8 mouse cellular contexts compared by ENCODE assay signal in genomic region chr1:125574219-125574618, GRCm38 (mm10). TPM values are rescaled to one million over a fixed set of nuclear protein-coding genes. Genes with fewer than 3 reads are reported as not detected.
DNase-seq lines count a peak whose midpoint lies in the region; ATAC-seq and TF ChIP-seq lines count a peak whose summit lies in the region.

No protein-coding gene starts in this region.

- H3K79me2 ChIP-seq in CH12.LX (replicated peaks; ENCODE audit: control insufficient read depth, extremely low read depth, insufficient read depth, poor library complexity, severe bottlenecking): no peaks in the 10 kb centered on the region

- no peak overlapping the region for H3K27ac ChIP-seq in CH12.LX (ENCODE audit: insufficient read depth, low read depth)
- H3K27ac ChIP-seq in bone marrow, adult 2 months (ENCODE audit: control insufficient read depth, insufficient read depth, low read depth, low read length, poor library complexity): no peak overlapping the region
- H3K27ac ChIP-seq in midbrain, embryonic 11.5 days (ENCODE audit: low read depth, low read length): no peak overlapping the region

- in situ Hi-C loops in CH12.LX (cut with MboI; ENCODE audit: low pct_ligation_motif_present, low pct_unique_long_range_greater_than_20kb, low sequenced_read_pairs): loop anchor here (10.0 kb wide), 1 partner anchor 199 kb away; no protein-coding TSS in a partner anchor

- peak; percentile 61 for TF ChIP-seq RAD21 in CH12.LX (IDR thresholded peaks at IDR 0.05; ENCODE audit: low read depth, low read length)

- no peaks in the 10 kb centered on the region for H3K27me3 ChIP-seq in CH12.LX (replicated peaks)
- H3K27me3 ChIP-seq in midbrain, embryonic 11.5 days (ENCODE audit: control insufficient read depth, insufficient read depth, low read length): no peaks in the 10 kb centered on the region

- no peak for TF ChIP-seq POLR2A in CH12.LX (IDR thresholded peaks at IDR 0.05; ENCODE audit: low read depth, low read length)
- TF ChIP-seq POLR2A in bone marrow, adult 2 months (IDR thresholded peaks at IDR 0.05; ENCODE audit: borderline replicate concordance, control insufficient read depth, low read depth, low read length): no peak

- peak; percentile 51 to 66 for TF ChIP-seq CTCF in CH12.LX (conservative IDR thresholded peaks at IDR 0.05 in 1 of 2, IDR thresholded peaks at IDR 0.05 in 1 of 2; ENCODE audit: low read depth in 2 of 2, low read length in 2 of 2)
- peak; percentile 61 for TF ChIP-seq CTCF in bone marrow, adult 2 months (IDR thresholded peaks at IDR 0.05; ENCODE audit: control insufficient read depth, insufficient read depth, low read length)

- peak; percentile 19 for DNase-seq in kidney, postnatal 10 days
- no peak for DNase-seq in kidney, adult 11 months
- DNase-seq in CH12.LX (ENCODE audit: extremely low read depth): peak; percentile 14
- no peak for DNase-seq in midbrain, embryonic 11.5 days (ENCODE audit: low spot score, missing footprints)
- no peak for DNase-seq in cerebellum, adult 11 months
- no peak for DNase-seq in kidney, adult 9 months

- peaks cover 15 to 24% of the 10 kb centered on the region in 2 experiments for H3K36me3 ChIP-seq in CH12.LX (replicated peaks in 1 of 2; ENCODE audit: control insufficient read depth in 1 of 2, insufficient read depth in 1 of 2, low read length in 1 of 2)
- H3K36me3 ChIP-seq in midbrain, embryonic 11.5 days (ENCODE audit: control insufficient read depth, insufficient read depth, low read length): no peaks in the 10 kb centered on the region

- dilution Hi-C loops in CH12.LX (cut with MboI; ENCODE audit: extremely low pct_ligation_motif_present, extremely low pct_unique_long_range_greater_than_20kb, low sequenced_read_pairs): no loop called here

- no peak overlapping the region for H3K4me3 ChIP-seq in CH12.LX (replicated peaks in 1 of 3; ENCODE audit: low read depth in 2 of 3, low read length in 2 of 3, poor library complexity in 1 of 3)
- H3K4me3 ChIP-seq in bone marrow, adult 2 months (replicated peaks; ENCODE audit: control insufficient read depth, low read depth, low read length): no peak overlapping the region
- H3K4me3 ChIP-seq in midbrain, embryonic 11.5 days (ENCODE audit: low read depth, low read length): no peak overlapping the region

- TF ChIP-seq EP300 in CH12.LX (IDR thresholded peaks at IDR 0.05; ENCODE audit: low read length): no peak

- H3K4me2 ChIP-seq in CH12.LX (ENCODE audit: insufficient read depth, low read depth, poor library complexity, severe bottlenecking): no peak overlapping the region
- no peak overlapping the region for H3K4me2 ChIP-seq in midbrain, embryonic 11.5 days

- no peaks in the 10 kb centered on the region for H3K9me3 ChIP-seq in CH12.LX (replicated peaks; ENCODE audit: low read length)
- H3K9me3 ChIP-seq in midbrain, embryonic 11.5 days (ENCODE audit: control insufficient read depth, low read length): no peaks in the 10 kb centered on the region

- ATAC-seq in megakaryocyte, adult 5-6 weeks (ENCODE audit: poor library complexity, severe bottlenecking): peak; percentile 47; the same call in 1 of the 2 replicates
- no peak for ATAC-seq in midbrain, embryonic 11.5 days (ENCODE audit: low FRiP score)

- 61% methylated on average over 2 of the region's 2 CpGs for WGBS in bone marrow, adult 2 months
- 84% methylated on average over 2 of the region's 2 CpGs for WGBS in midbrain, embryonic 11.5 days

- peaks cover 0 to 9% of the 10 kb centered on the region in 2 experiments; a peak in 2 of 4 replicates for H3K4me1 ChIP-seq in CH12.LX (ENCODE audit: control insufficient read depth in 1 of 2, insufficient read depth in 2 of 2)
- H3K4me1 ChIP-seq in bone marrow, adult 2 months (ENCODE audit: control insufficient read depth, insufficient read depth, low read length): no peaks in the 10 kb centered on the region
- no peaks in the 10 kb centered on the region for H3K4me1 ChIP-seq in midbrain, embryonic 11.5 days (ENCODE audit: control insufficient read depth, insufficient read depth, low read length)

- no peak overlapping the region for H3K9ac ChIP-seq in CH12.LX (ENCODE audit: insufficient read depth, low read depth)
- no peak overlapping the region for H3K9ac ChIP-seq in midbrain, embryonic 11.5 days (ENCODE audit: low read length)

TF ChIP-seq in CH12.LX, 34 proteins besides CTCF, POLR2A, EP300 and RAD21:
- TF ChIP-seq TCF12 (IDR thresholded peaks at IDR 0.05; ENCODE audit: low read depth, low read length) (no peak), ZNF384 (IDR thresholded peaks at IDR 0.05; ENCODE audit: low read depth, low read length) (peak; percentile 48; the same call in 1 of the 2 replicates), ZC3H11A (IDR thresholded peaks at IDR 0.05; ENCODE audit: low read depth, low read length) (peak; percentile 16; the same call in 1 of the 2 replicates), SMC3 (IDR thresholded peaks at IDR 0.05; ENCODE audit: low read depth, low read length) (peak; percentile 55), JUN (IDR thresholded peaks at IDR 0.05; ENCODE audit: insufficient read depth, low read depth, low read length) (no peak)

RNA-seq across cellular contexts. Expression of gene Slc35f5, which starts 13.8 kb away (rescaled TPM):
- total RNA-seq in CH12.LX (2012; rRNA removed) (4.7 and 6.0 TPM in 2 replicates), CH12.LX (2014; rRNA removed) (3.5 and 5.8 TPM in 2 replicates)
- 3.9 and 4.6 TPM in 2 replicates for polyA plus RNA-seq in CH12.LX (2012; ENCODE audit: insufficient read length, low read depth)
- 1.4 and 1.6 TPM in 2 replicates for polyA plus RNA-seq in bone marrow, adult 2 months (2011; ENCODE audit: insufficient read depth, insufficient read length, low replicate concordance, missing spikeins)
- 13.0 and 14.5 TPM in 2 replicates for total RNA-seq in megakaryocyte, adult 5-6 weeks (2015)
- 7.1 and 8.1 TPM in 2 replicates for total RNA-seq in megakaryocyte, adult 5-6 weeks (2017)
- 23.0 and 29.8 TPM in 2 replicates for polyA plus RNA-seq in midbrain, embryonic 11.5 days (2014; fragmentation: Nextera tagmentation; extraction: Ambion mirVana)

Comparison
In these comparisons a context has a peak if more than half of its experiments do, and no peak if none do; other contexts are left out.
1. DNase-seq: peak in kidney, postnatal 10 days (single experiment) and CH12.LX (single experiment); none in kidney, adult 11 months (single experiment), midbrain, embryonic 11.5 days (single experiment), cerebellum, adult 11 months (single experiment) and kidney, adult 9 months (single experiment).